Mouse (Mus musculus) bone marrow, adult 2 months (tissue): ENCODE results near the gene Xpo4. TPM values are rescaled to one million over a fixed set of nuclear protein-coding genes. Genes with fewer than 3 reads are reported as not detected.
"Not testable (repeated sequence)": the region's sequence is repeated elsewhere in the genome, so short reads cannot be mapped to it uniquely, and the experiment has no call there.

Source experiments
- H3K27ac ChIP-seq: fragments of 200-500 bp; 2 replicates; pipeline ENCODE4 v1.5.1; 2012; ENCODE audit warnings: low read depth, mild to moderate bottlenecking, control low read depth, inconsistent platforms, low read length; ENCODE audit not compliant: control insufficient read depth, poor library complexity, insufficient read depth
- H3K4me1 ChIP-seq: fragments of 200-500 bp; 2 replicates; pipeline ENCODE4 v1.6.1; 2011; ENCODE audit warnings: low read length; ENCODE audit not compliant: control insufficient read depth, insufficient read depth
- H3K4me3 ChIP-seq: fragments of 200-500 bp; replicated peaks from 2 replicates; pipeline ENCODE3; 2011; ENCODE audit warnings: mild to moderate bottlenecking, low read depth, low read length, control low read depth; ENCODE audit not compliant: control insufficient read depth
- CTCF ChIP-seq: fragments of 200-500 bp; IDR thresholded peaks from 2 replicates; pipeline ENCODE4 v1.5.1; 2011; ENCODE audit warnings: low read length, control low read depth; ENCODE audit not compliant: control insufficient read depth, insufficient read depth
- POLR2A ChIP-seq: fragments of 200-500 bp; IDR thresholded peaks from 2 replicates; pipeline ENCODE4 v1.6.1; 2011; ENCODE audit warnings: low read depth, mild to moderate bottlenecking, control low read depth, low read length, borderline replicate concordance; ENCODE audit not compliant: control insufficient read depth
- WGBS: fragments of 180-500 bp; shearing (Covaris S2); methylation state at CpG from one replicate; pipeline ENCODE4 v1.1.7; 2018; 5-methylcytosine and 5-hydroxymethylcytosine counted together
- polyA plus RNA-seq: library from polyadenylated mRNA; stranded (reverse); fragments of >200 nt; gene quantifications from 2 replicates; pipeline ENCODE4 v1.2.4, GENCODE M21; 2011; ENCODE audit warnings: low replicate concordance; ENCODE audit not compliant: missing spikeins, insufficient read depth, insufficient read length

Xpo4 gene
- polyA plus RNA-seq, 1 experiment, result 10.1 TPM

DNA sequence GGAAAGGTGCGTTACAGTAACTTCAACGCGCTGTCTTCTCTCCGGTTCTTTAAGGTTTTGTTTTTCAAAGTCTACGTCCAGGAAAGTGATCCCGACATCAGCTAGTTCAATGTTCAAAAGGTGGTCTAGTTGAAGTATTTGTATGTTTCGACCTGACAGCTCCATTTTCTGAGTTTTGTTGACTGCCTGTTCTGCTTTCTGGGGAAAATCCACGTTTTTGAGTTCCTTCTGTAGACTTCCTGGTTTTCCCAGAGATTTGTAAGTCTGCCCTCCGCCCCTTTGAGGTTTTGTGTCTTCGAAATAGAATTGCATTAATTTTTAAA lies 359 bp upstream of the Xpo4 start:
- no peak for TF ChIP-seq CTCF
- no peak for TF ChIP-seq POLR2A
- H3K4me3 ChIP-seq, result peak overlapping the region; percentile 78
- WGBS, result 1% methylated on average over 10 of the region's 10 CpGs
- no peaks in the 10 kb centered on the region for H3K4me1 ChIP-seq
- H3K27ac ChIP-seq, result peak overlapping the region; percentile 96

DNA sequence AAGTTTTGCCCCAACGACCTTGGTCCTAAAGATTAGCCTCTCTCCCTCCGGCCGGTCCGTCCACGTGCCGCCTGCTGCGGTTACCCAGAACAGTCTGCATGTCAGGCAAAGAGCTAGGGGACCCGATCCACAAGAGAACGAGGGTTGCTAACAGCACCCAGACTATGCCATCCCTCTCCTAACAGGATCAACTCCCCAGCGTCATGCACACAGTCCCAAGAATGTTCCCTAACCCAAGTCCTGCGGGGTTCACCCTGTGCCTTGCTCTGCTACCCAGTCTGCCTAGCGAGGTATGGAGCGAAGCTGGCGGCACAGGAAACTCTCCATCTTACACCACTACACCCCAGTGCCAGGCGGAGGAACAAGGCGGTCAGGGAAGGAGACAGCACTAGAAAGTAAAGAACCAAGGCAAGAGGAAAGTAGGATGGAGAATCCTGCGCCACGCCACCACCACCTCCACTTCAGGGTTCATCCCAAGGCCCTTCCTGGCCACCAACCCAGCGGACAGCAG lies 864 bp downstream of the Xpo4 start:
- Histone ChIP-seq H3K4me3 (peak overlapping the region; percentile 78), H3K27ac (peak overlapping the region; percentile 96), H3K4me1 (no peaks in the 10 kb centered on the region)
- TF ChIP-seq POLR2A (no peak), CTCF (no peak; the same call in 1 of the 2 replicates)
- under 1% methylated on average over 19 of the region's 19 CpGs for WGBS

DNA sequence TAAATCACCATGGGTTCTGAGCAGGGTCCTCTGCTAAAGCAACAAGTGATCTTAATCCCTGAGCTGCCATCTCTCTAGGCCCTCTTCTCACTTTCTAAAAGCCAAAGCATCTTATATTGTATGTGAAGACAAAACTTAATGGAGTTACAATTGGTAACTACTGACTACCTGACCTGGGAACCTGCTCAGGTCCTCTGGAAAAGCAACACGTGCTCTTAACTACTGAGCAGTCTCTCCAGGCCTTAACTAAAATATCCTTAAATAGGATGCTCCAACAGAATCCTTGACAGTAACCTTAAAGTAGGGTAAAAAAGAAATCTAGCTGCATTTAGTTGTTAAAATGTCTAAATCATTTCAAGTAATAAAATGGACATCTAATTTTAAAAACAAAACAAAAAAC lies 1.6 kb downstream of the Xpo4 start:
- no peak for TF ChIP-seq CTCF
- 51% methylated on average over 1 of the region's 1 CpGs for WGBS
- Histone ChIP-seq H3K4me3 (no peak overlapping the region), H3K27ac (no peak overlapping the region), H3K4me1 (no peaks in the 10 kb centered on the region)

DNA sequence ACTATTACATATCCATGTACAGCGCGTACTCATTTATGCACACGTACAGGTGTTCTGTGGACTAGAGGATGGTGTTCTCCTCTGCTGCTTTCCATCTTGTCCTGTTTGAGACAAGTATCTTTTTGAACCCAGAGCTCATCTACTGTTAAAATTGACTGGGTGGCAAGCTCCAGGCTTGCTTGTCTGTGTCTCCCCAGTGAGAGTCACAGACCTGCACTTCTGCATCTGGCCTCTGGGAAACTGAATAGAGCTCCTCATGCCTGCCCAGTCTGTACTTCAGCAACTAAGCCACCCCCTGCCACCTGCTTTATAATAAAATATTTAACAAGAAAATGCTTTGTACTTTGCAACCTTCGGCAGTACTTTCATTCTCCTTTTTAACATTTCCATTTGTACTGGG lies 6.9 kb downstream of the Xpo4 start:
- 92% methylated on average over 4 of the region's 4 CpGs for WGBS
- H3K27ac ChIP-seq, result no peak overlapping the region
- TF ChIP-seq POLR2A (no peak), CTCF (peak; percentile 4; the same call in 1 of the 2 replicates)
- no peak overlapping the region for H3K4me3 ChIP-seq
- H3K4me1 ChIP-seq, result no peaks in the 10 kb centered on the region

DNA sequence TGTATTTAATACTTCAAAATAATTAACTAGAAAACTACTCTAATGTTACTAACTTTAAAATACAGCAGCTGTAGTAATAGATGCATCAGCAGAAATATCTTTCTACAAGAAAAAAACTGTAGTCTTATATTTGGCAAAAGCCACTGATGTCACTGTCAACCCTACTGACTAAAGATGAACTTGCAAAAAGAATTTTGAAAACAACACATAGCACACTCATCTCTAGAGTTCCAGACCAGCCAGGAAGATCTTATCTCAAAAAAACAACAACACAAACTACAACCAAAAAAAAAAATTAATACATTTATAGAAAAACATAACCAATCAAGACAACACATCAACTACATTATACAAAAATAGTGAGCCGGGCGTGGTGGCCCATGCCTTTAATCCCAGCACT lies 7.7 kb downstream of the Xpo4 start:
- no peak overlapping the region for H3K27ac ChIP-seq
- no peaks in the 10 kb centered on the region for H3K4me1 ChIP-seq
- TF ChIP-seq POLR2A (no peak), CTCF (no peak)
- H3K4me3 ChIP-seq, result no peak overlapping the region
- WGBS, result 82% methylated on average over 2 of the region's 2 CpGs

DNA sequence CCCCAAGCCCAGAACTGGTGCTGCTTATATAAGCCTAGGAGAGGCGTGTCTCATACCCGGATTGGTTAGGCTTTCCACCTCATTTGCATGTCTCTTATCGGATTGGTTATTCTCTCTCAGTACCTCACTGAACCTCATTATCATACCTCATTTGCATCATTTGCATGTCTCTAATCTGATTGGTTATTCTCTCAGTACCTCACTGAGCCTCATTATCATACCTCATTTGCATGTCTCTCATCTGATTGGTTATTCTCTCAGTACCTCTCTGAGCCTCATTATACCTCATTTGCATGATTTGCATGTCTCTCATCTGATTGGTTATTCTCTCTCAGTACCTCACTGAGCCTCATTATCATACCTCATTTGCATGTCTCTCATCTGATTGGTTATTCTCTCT lies 8.7 kb downstream of the Xpo4 start:
- H3K27ac ChIP-seq, H3K4me3 ChIP-seq, H3K4me1 ChIP-seq: not testable (repeated sequence)
- WGBS, result 82% methylated on average over 3 of the region's 3 CpGs

DNA sequence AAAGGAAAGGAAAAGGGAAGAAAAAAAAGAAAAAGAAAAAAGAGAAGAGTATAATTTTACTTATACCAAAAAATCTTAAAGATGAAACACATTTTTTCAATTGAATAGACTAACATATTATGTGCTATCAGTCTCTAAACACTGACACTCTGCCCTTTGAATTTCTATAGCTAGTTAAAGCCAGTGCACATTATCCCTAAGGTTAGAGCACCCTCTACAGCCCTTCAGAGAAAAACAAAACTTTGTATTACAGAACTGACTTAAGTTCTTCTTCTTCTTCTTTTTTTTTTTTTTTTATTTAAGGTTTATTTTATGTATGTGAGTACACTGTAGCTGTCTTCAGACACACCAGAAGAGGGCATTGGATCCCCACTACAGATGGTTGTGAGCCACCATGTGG lies 15.7 kb downstream of the Xpo4 start:
- Histone ChIP-seq H3K27ac (no peak overlapping the region), H3K4me3 (no peak overlapping the region), H3K4me1 (no peaks in the 10 kb centered on the region)
- TF ChIP-seq CTCF (no peak), POLR2A (no peak)

DNA sequence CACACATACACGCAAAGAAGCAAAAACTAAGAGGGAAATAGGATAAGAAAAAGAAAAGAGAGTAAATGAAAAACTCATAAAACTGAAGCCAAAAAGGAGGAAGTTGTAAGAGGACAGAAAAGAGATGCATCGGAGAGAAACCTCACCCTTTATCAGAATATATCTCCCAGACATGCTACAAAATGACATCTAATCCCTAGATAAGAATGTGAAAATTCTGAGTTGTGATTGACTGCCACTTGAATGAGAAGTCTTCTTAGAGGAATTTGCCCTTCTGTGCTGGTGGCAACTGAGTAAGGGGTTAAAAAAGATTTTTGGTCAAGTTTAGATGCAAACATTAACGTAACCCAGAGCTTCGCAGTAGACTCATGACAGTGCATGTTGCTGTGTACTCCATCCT lies 19.1 kb downstream of the Xpo4 start:
- 78% methylated on average over 4 of the region's 4 CpGs for WGBS
- TF ChIP-seq CTCF (no peak), POLR2A (no peak)
- no peaks in the 10 kb centered on the region for H3K4me1 ChIP-seq
- H3K4me3 ChIP-seq, result no peak overlapping the region
- H3K27ac ChIP-seq, result no peak overlapping the region

DNA sequence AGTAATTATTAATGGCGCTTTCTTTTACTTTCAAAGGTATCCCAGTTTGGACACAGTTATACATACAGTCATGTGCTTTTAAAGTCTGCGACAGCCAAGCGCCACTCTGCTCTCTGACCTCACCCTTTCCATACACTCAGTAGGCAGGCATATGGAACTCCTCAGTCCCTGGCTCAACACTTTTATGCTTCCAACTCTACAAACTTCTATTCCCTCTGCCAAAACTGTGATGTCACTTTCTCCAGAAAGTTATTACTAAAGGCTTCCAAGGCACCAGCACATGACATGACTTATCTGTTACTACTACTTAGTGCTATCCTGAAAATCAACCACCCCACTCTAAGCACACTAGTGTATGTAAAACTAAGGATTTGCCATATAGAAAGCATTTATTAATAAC lies 26.1 kb downstream of the Xpo4 start:
- TF ChIP-seq POLR2A (no peak), CTCF (no peak)
- Histone ChIP-seq H3K4me3 (no peak overlapping the region), H3K27ac (no peak overlapping the region), H3K4me1 (no peaks in the 10 kb centered on the region)
- WGBS, result 95% methylated on average over 3 of the region's 3 CpGs
